Mouse (Mus musculus): Measurements from ENCODE around the gene Olfr1039. TPM values are rescaled to one million over a fixed set of nuclear protein-coding genes. Genes with fewer than 3 reads are reported as not detected.
"Not testable (repeated sequence)": the region's sequence is repeated elsewhere in the genome, so short reads cannot be mapped to it uniquely, and the experiment has no call there.

Olfr1039 gene
- polyA plus RNA-seq, 1 experiment from 2014 or later: not detected

GRCm38 (mm10) chr2:86087285-86087684 is 48.4 kb downstream of the Olfr1039 start, which contains the start of gene Olfr1037:
Olfr1037 (minus strand) TSS chr2:86087385.
- ATAC-seq: no peak
- Histone ChIP-seq H3K36me3 (ENCODE audit: control insufficient read depth, insufficient read depth) (no peaks in the 10 kb centered on the region), H3K27me3 (replicated peaks; ENCODE audit: control insufficient read depth, insufficient read depth, low read length) (no peaks in the 10 kb centered on the region), H3K9me3 (ENCODE audit: control insufficient read depth) (no peaks in the 10 kb centered on the region), H3K9ac (ENCODE audit: low read depth, low read length) (no peak within 1 kb of the TSS), H3K4me3 (ENCODE audit: low read depth, low read length) (no peak within 1 kb of the TSS), H3K4me1 (replicated peaks; ENCODE audit: control insufficient read depth, insufficient read depth, low read length) (no peaks in the 10 kb centered on the region), H3K27ac (ENCODE audit: low read depth, low read length) (no peak within 1 kb of the TSS), H3K4me2 (replicated peaks; ENCODE audit: low read depth) (no peak within 1 kb of the TSS)
- no peak for TF ChIP-seq CTCF (IDR thresholded peaks at IDR 0.05; ENCODE audit: low read depth)
- WGBS: 91% methylated on average over 2 of the region's 2 CpGs

GRCm38 (mm10) chr2:86080478-86080877 is 55.2 kb downstream of the Olfr1039 start:
- H3K27me3 ChIP-seq (replicated peaks; ENCODE audit: control insufficient read depth, insufficient read depth, low read length): not testable (repeated sequence)
- 71% methylated on average over 1 of the region's 1 CpGs for WGBS

More at GRCm38 (mm10) chr2:86080478-86080877, 55.2 kb downstream of the Olfr1039 start:
- H3K36me3 ChIP-seq (ENCODE audit: control insufficient read depth, insufficient read depth); H3K4me2 ChIP-seq (replicated peaks; ENCODE audit: low read depth); ATAC-seq; H3K9me3 ChIP-seq (ENCODE audit: control insufficient read depth); H3K4me1 ChIP-seq (replicated peaks; ENCODE audit: control insufficient read depth, insufficient read depth, low read length); H3K4me3 ChIP-seq (ENCODE audit: low read depth, low read length); H3K9ac ChIP-seq (ENCODE audit: low read depth, low read length); H3K27ac ChIP-seq (ENCODE audit: low read depth, low read length): not testable (repeated sequence)

Other genes starting within 250 kb of the Olfr1039 start
- not detected in 2 replicates for gene Olfr1024, start 230.9 kb downstream of the Olfr1039 start, polyA plus RNA-seq (2015; fragmentation: Nextera tagmentation; extraction: Ambion mirVana)
- gene Olfr1025-ps1, start 220.7 kb downstream of the Olfr1039 start, polyA plus RNA-seq (2015; fragmentation: Nextera tagmentation; extraction: Ambion mirVana): not detected in 2 replicates
- not detected in 2 replicates for gene Olfr1026, start 214.4 kb downstream of the Olfr1039 start, polyA plus RNA-seq (2015; fragmentation: Nextera tagmentation; extraction: Ambion mirVana)
- not detected in 2 replicates for gene Olfr1028, start 185.5 kb downstream of the Olfr1039 start, polyA plus RNA-seq (2015; fragmentation: Nextera tagmentation; extraction: Ambion mirVana)
- gene Olfr1029, start 162.0 kb downstream of the Olfr1039 start, polyA plus RNA-seq (2015; fragmentation: Nextera tagmentation; extraction: Ambion mirVana): not detected in 2 replicates
- gene Olfr1030, start 156.7 kb downstream of the Olfr1039 start, polyA plus RNA-seq (2015; fragmentation: Nextera tagmentation; extraction: Ambion mirVana): not detected in 2 replicates
- gene Olfr1031, start 145.6 kb downstream of the Olfr1039 start, polyA plus RNA-seq (2015; fragmentation: Nextera tagmentation; extraction: Ambion mirVana): not detected in 2 replicates
- gene Olfr1032, start 130.4 kb downstream of the Olfr1039 start, polyA plus RNA-seq (2015; fragmentation: Nextera tagmentation; extraction: Ambion mirVana): not detected in 2 replicates
- gene Olfr1033, start 115.3 kb downstream of the Olfr1039 start, polyA plus RNA-seq (2015; fragmentation: Nextera tagmentation; extraction: Ambion mirVana): 1.3 and 1.5 TPM in 2 replicates
- gene Olfr1034, start 90.1 kb downstream of the Olfr1039 start, polyA plus RNA-seq (2015; fragmentation: Nextera tagmentation; extraction: Ambion mirVana): 0.03 TPM in 1 of 2 replicates, not detected in the other
- gene Olfr1036, start 61.9 kb downstream of the Olfr1039 start, polyA plus RNA-seq (2015; fragmentation: Nextera tagmentation; extraction: Ambion mirVana): not detected in 2 replicates
- gene Olfr1037, start 48.5 kb downstream of the Olfr1039 start, polyA plus RNA-seq (2015; fragmentation: Nextera tagmentation; extraction: Ambion mirVana): not detected in 2 replicates
- gene Olfr1040, start 10.8 kb upstream of the Olfr1039 start, polyA plus RNA-seq (2015; fragmentation: Nextera tagmentation; extraction: Ambion mirVana): not detected in 2 replicates
- gene Olfr1042, start 25.9 kb upstream of the Olfr1039 start, polyA plus RNA-seq (2015; fragmentation: Nextera tagmentation; extraction: Ambion mirVana): not detected in 2 replicates
- gene Olfr1043, start 31.6 kb upstream of the Olfr1039 start, polyA plus RNA-seq (2015; fragmentation: Nextera tagmentation; extraction: Ambion mirVana): not detected in 2 replicates
- gene Olfr1044, start 41.9 kb upstream of the Olfr1039 start, polyA plus RNA-seq (2015; fragmentation: Nextera tagmentation; extraction: Ambion mirVana): not detected in 2 replicates
- gene Olfr52, start 49.8 kb upstream of the Olfr1039 start, polyA plus RNA-seq (2015; fragmentation: Nextera tagmentation; extraction: Ambion mirVana): not detected in 2 replicates
- not detected in 2 replicates for gene Olfr1045, start 67.1 kb upstream of the Olfr1039 start, polyA plus RNA-seq (2015; fragmentation: Nextera tagmentation; extraction: Ambion mirVana)
- not detected in 2 replicates for gene Olfr1046, start 83.4 kb upstream of the Olfr1039 start, polyA plus RNA-seq (2015; fragmentation: Nextera tagmentation; extraction: Ambion mirVana)
- gene Olfr1047, start 95.5 kb upstream of the Olfr1039 start, polyA plus RNA-seq (2015; fragmentation: Nextera tagmentation; extraction: Ambion mirVana): not detected in 2 replicates
- gene Olfr1048, start 104.4 kb upstream of the Olfr1039 start, polyA plus RNA-seq (2015; fragmentation: Nextera tagmentation; extraction: Ambion mirVana): not detected in 2 replicates
- not detected in 2 replicates for gene Olfr1049, start 122.4 kb upstream of the Olfr1039 start, polyA plus RNA-seq (2015; fragmentation: Nextera tagmentation; extraction: Ambion mirVana)
- not detected in 2 replicates for gene Olfr1051, start 143.2 kb upstream of the Olfr1039 start, polyA plus RNA-seq (2015; fragmentation: Nextera tagmentation; extraction: Ambion mirVana)
- not detected in 2 replicates for gene Olfr1052, start 156.5 kb upstream of the Olfr1039 start, polyA plus RNA-seq (2015; fragmentation: Nextera tagmentation; extraction: Ambion mirVana)
- not detected in 2 replicates for gene Olfr1053, start 179.4 kb upstream of the Olfr1039 start, polyA plus RNA-seq (2015; fragmentation: Nextera tagmentation; extraction: Ambion mirVana)
- gene Olfr1054, start 199.5 kb upstream of the Olfr1039 start, polyA plus RNA-seq (2015; fragmentation: Nextera tagmentation; extraction: Ambion mirVana): not detected in 2 replicates
- not detected in 2 replicates for gene Olfr1055, start 214.4 kb upstream of the Olfr1039 start, polyA plus RNA-seq (2015; fragmentation: Nextera tagmentation; extraction: Ambion mirVana)
- not detected in 2 replicates for gene Olfr1056, start 226.5 kb upstream of the Olfr1039 start, polyA plus RNA-seq (2015; fragmentation: Nextera tagmentation; extraction: Ambion mirVana)
- not detected in 2 replicates for gene Olfr1057, start 242.5 kb upstream of the Olfr1039 start, polyA plus RNA-seq (2015; fragmentation: Nextera tagmentation; extraction: Ambion mirVana)